Mouse (Mus musculus) hindbrain, embryonic 11.5 days (tissue): ENCODE measurements at regions not wholly inside any gene's neighbourhood (a gene's known extent, or its start where the extent isn't known, plus 50 kb on each side); places are given as distances from the start of the nearest gene placed in this dataset.

Experiments
- ATAC-seq: fragments of 200-750 bp; cut with Nextera tagmentation; 2 replicates; pipeline ENCODE4 v1.8.0; 2017; ENCODE audit warnings: mild to moderate bottlenecking, moderate TSS enrichment, moderate library complexity; ENCODE audit not compliant: low FRiP score
- DNase-seq: peaks from one replicate; pipeline ENCODE4 v3.0.0-alpha.2; 2015; ENCODE audit warnings: low spot score
- H3K27ac ChIP-seq: fragments of 300-500 bp; sonication (generic); 2 replicates; pipeline ENCODE4 v1.5.1; 2014; ENCODE audit warnings: mild to moderate bottlenecking, low read depth, low read length
- H3K27me3 ChIP-seq: fragments of 300-500 bp; sonication (generic); 2 replicates; pipeline ENCODE4 v1.6.1; 2014; ENCODE audit warnings: mild to moderate bottlenecking, low read length, moderate library complexity, mixed read lengths; ENCODE audit not compliant: control insufficient read depth, insufficient read depth
- H3K36me3 ChIP-seq: fragments of 300-500 bp; sonication (generic); 2 replicates; pipeline ENCODE4 v1.6.1; 2014; ENCODE audit warnings: mild to moderate bottlenecking, low read length, moderate library complexity, mixed read lengths; ENCODE audit not compliant: control insufficient read depth, insufficient read depth
- H3K4me1 ChIP-seq: fragments of 300-500 bp; sonication (generic); replicated peaks from 2 replicates; pipeline ENCODE4 v1.6.1; 2014; ENCODE audit warnings: low read length, mixed read lengths; ENCODE audit not compliant: control insufficient read depth, insufficient read depth
- H3K4me2 ChIP-seq: fragments of 300-500 bp; sonication (generic); replicated peaks from 2 replicates; pipeline ENCODE4 v1.6.1; 2014; ENCODE audit warnings: mild to moderate bottlenecking, low read depth, low read length
- H3K4me3 ChIP-seq: fragments of 300-500 bp; sonication (generic); 2 replicates; pipeline ENCODE4 v1.5.1; 2014; ENCODE audit warnings: low read depth, low read length
- H3K9ac ChIP-seq: fragments of 300-500 bp; sonication (generic); 2 replicates; pipeline ENCODE4 v1.6.1; 2014; ENCODE audit warnings: low read depth, low read length
- H3K9me3 ChIP-seq: fragments of 300-500 bp; sonication (generic); 2 replicates; pipeline ENCODE4 v1.6.1; 2016; ENCODE audit warnings: low read length; ENCODE audit not compliant: control insufficient read depth
- WGBS: fragments of 180-500 bp; shearing (Covaris S2); extraction: QIAGEN DNeasy Blood & Tissue Kit; methylation state at CpG from one replicate; pipeline ENCODE4 v1.1.7; 2014; 5-methylcytosine and 5-hydroxymethylcytosine counted together

DNA sequence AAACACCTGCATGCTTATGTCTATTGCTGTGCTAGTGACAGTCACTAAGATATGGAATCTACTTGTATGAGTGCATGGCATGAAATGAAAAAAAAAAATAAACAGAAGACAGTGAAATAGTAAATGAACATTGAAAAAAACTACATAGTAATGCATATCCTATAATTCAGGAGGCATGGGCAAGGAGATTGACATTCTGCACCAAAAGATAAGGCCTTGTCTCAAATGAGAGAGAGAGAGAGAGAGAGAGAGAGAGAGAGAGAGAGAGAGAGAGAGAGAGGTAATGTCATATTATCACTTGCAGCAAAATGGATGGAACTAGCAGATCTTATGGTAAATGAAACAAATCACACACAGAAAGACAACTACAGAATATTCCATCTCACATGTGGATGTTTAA lies 115.4 kb downstream of the Ube2e3 start:
- Histone ChIP-seq H3K4me3 (no peak overlapping the region), H3K4me1 (no peaks in the 10 kb centered on the region), H3K4me2 (no peak overlapping the region), H3K9ac (no peak overlapping the region), H3K9me3 (no peaks in the 10 kb centered on the region), H3K36me3 (no peaks in the 10 kb centered on the region), H3K27me3 (no peaks in the 10 kb centered on the region), H3K27ac (no peak overlapping the region)
- ATAC-seq = no peak
- no peak for DNase-seq

DNA sequence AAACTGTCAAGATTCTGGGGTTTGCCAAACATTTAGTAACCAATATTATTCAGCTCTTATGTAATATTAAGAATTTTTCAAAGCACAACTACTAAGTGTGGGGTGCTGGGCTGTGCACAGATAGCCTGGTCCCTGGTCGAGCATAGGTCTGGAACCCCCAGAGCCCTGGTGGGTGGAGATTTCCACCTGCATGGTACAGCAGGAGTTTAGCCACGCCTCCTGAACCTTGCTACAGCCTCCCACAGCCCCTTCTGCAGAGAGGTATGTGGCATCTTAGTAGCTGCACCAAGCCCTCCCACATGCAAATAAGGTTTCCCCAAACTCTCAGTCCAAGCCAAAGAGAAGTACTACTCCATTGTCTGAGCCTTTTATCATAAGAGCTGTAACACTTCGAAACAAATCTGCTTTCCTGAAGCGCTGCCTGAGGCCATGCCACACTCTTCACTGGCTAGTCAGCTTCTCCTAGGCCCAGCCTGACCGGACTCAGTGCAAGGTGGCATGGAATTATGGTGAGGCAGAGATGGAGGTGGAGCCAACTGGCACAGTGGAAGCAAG lies 116.1 kb downstream of the Ube2e3 start:
- Histone ChIP-seq H3K27ac (no peak overlapping the region), H3K27me3 (no peaks in the 10 kb centered on the region), H3K4me2 (no peak overlapping the region), H3K9me3 (no peaks in the 10 kb centered on the region), H3K4me1 (no peaks in the 10 kb centered on the region), H3K9ac (no peak overlapping the region), H3K36me3 (no peaks in the 10 kb centered on the region), H3K4me3 (no peak overlapping the region)
- ATAC-seq (no peak), DNase-seq (no peak)
- 63% methylated on average over 5 of the region's 5 CpGs for WGBS

DNA sequence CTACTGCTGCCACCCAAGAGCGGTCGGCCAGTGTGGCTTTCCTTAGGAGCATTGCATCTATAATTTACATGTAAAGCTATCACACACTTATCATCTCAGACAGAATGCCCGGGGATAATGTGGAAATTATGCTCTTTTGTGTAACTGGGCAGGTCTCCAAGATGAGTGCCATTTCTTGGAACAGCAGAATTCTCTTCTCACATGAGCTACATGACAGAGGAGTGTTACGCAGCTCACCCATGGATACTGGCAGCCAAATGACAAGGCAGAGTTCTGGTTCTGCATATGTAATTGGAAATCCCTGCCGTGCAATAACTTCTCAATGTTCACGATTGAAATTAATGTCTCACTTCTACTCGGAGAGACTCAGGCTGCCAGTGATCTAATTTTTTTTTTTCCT lies 119.1 kb downstream of the Ube2e3 start:
- DNase-seq (no peak), ATAC-seq (no peak)
- no peak overlapping the region for H3K27ac ChIP-seq
- 87% methylated on average over 7 of the region's 7 CpGs for WGBS
- no peaks in the 10 kb centered on the region for H3K27me3 ChIP-seq
- H3K9me3 ChIP-seq = no peaks in the 10 kb centered on the region
- H3K4me2 ChIP-seq = no peak overlapping the region
- H3K36me3 ChIP-seq = no peaks in the 10 kb centered on the region
- no peak overlapping the region for H3K9ac ChIP-seq
- H3K4me3 ChIP-seq = no peak overlapping the region
- H3K4me1 ChIP-seq = no peaks in the 10 kb centered on the region

GRCm38 (mm10) chr2:78987388-78987787 lies 119.5 kb downstream of the Ube2e3 start:
- no peak for DNase-seq
- no peak for ATAC-seq
- H3K27me3 ChIP-seq = no peaks in the 10 kb centered on the region
- H3K4me3 ChIP-seq = no peak overlapping the region
- H3K4me2 ChIP-seq = no peak overlapping the region
- 94% methylated on average over 3 of the region's 3 CpGs for WGBS
- H3K4me1 ChIP-seq = no peaks in the 10 kb centered on the region
- H3K9me3 ChIP-seq = no peaks in the 10 kb centered on the region
- no peak overlapping the region for H3K9ac ChIP-seq
- H3K36me3 ChIP-seq = no peaks in the 10 kb centered on the region
- H3K27ac ChIP-seq = no peak overlapping the region

GRCm38 (mm10) chr2:78988224-78988623 lies 120.3 kb downstream of the Ube2e3 start:
- H3K9me3 ChIP-seq = no peaks in the 10 kb centered on the region
- no peak overlapping the region for H3K4me2 ChIP-seq
- no peaks in the 10 kb centered on the region for H3K27me3 ChIP-seq
- H3K9ac ChIP-seq = no peak overlapping the region
- ATAC-seq = no peak
- H3K4me1 ChIP-seq = no peaks in the 10 kb centered on the region
- H3K27ac ChIP-seq = no peak overlapping the region
- no peak overlapping the region for H3K4me3 ChIP-seq
- H3K36me3 ChIP-seq = no peaks in the 10 kb centered on the region
- WGBS = 93% methylated on average over 2 of the region's 2 CpGs
- no peak for DNase-seq

DNA sequence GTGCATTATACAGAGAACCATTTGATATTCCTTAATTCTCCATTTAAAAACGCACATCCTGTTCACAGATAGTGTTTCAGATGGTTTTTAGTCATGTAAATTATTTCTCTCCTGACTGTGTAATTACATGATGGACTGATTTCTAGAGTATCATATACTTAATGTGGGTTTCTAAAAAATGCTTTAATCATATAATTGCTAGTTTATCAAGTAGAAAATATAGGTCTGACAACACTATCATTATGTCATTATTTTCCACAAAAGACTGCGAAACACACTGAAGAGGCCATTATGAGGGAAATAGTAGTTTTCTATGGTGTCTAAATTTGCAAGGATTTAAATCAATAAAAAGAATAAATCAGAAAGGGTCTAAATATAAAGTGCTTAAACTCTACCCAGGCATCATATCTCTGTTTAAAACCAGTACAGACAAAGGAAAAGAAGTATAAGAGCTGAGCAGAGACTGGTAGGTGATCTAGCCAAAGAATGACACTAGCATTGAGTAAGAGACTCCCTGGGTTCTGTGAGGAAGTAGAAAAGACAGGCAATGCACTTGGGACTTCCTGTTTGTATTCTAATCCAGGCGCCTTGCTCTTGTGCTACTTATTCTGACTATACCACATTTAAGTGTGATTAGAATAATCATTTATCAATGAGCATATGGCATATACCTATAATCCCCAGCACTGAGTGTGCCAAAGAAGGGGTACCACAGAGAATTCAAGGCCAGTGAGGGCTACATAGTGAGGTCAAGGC lies 127.1 kb downstream of the Ube2e3 start:
- Histone ChIP-seq H3K4me2 (no peak overlapping the region), H3K27ac (no peak overlapping the region), H3K4me3 (no peak overlapping the region), H3K36me3 (no peaks in the 10 kb centered on the region), H3K4me1 (no peaks in the 10 kb centered on the region), H3K9me3 (no peaks in the 10 kb centered on the region), H3K27me3 (no peaks in the 10 kb centered on the region), H3K9ac (no peak overlapping the region)
- ATAC-seq (no peak), DNase-seq (no peak)
- WGBS = 88% methylated on average over 3 of the region's 3 CpGs

DNA sequence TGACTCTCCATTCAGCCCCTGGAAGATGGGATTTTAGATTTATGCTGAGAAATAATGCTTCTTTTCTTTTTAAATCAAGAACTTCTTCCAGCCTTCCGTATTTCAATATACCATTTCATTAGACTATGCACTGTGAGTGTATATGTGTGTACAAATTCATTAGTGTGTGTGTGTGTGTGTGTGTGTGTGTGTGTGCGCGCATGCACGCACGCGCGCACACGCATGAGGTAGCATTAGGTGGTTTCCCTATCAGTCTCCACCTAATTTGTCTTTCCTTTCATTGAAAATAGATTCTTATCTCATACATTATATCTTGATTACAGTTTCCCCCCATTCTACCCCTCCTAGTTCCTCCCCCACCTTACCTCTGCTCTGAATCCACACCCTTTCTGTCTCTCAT lies 130.7 kb downstream of the Ube2e3 start:
- ATAC-seq (no peak), DNase-seq (no peak)
- Histone ChIP-seq H3K4me1 (no peaks in the 10 kb centered on the region), H3K36me3 (no peaks in the 10 kb centered on the region), H3K27ac (no peak overlapping the region), H3K9me3 (no peaks in the 10 kb centered on the region), H3K4me2 (no peak overlapping the region), H3K4me3 (no peak overlapping the region), H3K27me3 (no peaks in the 10 kb centered on the region), H3K9ac (no peak overlapping the region)
- 96% methylated on average over 8 of the region's 8 CpGs for WGBS

- no peak overlapping the region for H3K27ac ChIP-seq
Observed at GRCm38 (mm10) chr2:78999410-78999809, 131.5 kb downstream of the Ube2e3 start.

GRCm38 (mm10) chr2:79004862-79005261 lies 136.9 kb downstream of the Ube2e3 start:
- Histone ChIP-seq H3K27me3 (no peaks in the 10 kb centered on the region), H3K36me3 (no peaks in the 10 kb centered on the region), H3K4me3 (no peak overlapping the region), H3K9me3 (no peaks in the 10 kb centered on the region), H3K9ac (no peak overlapping the region), H3K27ac (no peak overlapping the region), H3K4me2 (no peak overlapping the region), H3K4me1 (0 out of 2 replicates have a peak, but pooled peaks cover 2% of the 10 kb centered on the region)
- DNase-seq = no peak
- WGBS = 52% methylated on average over 1 of the region's 1 CpGs
- ATAC-seq = no peak

More at GRCm38 (mm10) chr2:78999410-78999809, 131.5 kb downstream of the Ube2e3 start:
- Histone ChIP-seq H3K27me3 (no peaks in the 10 kb centered on the region), H3K4me3 (no peak overlapping the region), H3K9me3 (no peaks in the 10 kb centered on the region), H3K4me1 (no peaks in the 10 kb centered on the region), H3K36me3 (no peaks in the 10 kb centered on the region), H3K4me2 (no peak overlapping the region), H3K9ac (no peak overlapping the region)
- 90% methylated on average over 4 of the region's 4 CpGs for WGBS
- DNase-seq = no peak
- ATAC-seq = no peak
